Mouse (Mus musculus): Measurements from ENCODE around the gene Cct3. TPM values are rescaled to one million over a fixed set of nuclear protein-coding genes. Genes with fewer than 3 reads are reported as not detected.

Gene Cct3
- polyA plus RNA-seq, 1 experiment from 2014 or later = 488 TPM

DNA sequence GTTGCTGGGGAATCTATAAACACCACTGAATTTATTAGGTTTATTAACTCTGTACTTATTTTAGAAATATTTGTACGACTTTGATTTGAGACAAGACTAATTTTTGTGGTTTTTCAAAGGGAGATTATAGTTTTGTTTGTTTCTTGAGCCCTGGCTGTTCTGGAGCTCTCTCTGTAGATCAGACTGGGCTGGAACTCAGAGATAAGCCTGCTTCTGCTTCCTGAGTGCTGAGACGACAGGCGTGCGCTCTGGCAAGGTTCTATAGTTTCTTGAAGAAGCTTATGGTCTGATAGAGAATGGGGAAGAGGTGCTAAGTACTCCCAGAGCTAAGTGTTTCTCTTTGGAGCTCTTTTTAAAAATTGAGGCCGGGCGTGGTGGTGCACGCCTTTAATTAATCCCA, 41.4 kb downstream of the Cct3 start:
- peak overlapping the region; percentile 96 for H3K27ac ChIP-seq
- ATAC-seq = peak; percentile 61
- H3K9me3 ChIP-seq (replicated peaks) = no peaks in the 10 kb centered on the region
- H3K4me1 ChIP-seq = peaks cover 72% of the 10 kb centered on the region
- H3K27me3 ChIP-seq (replicated peaks) = no peaks in the 10 kb centered on the region; the same call in 1 of the 2 replicates
- H3K4me3 ChIP-seq = peak overlapping the region; percentile 80
- H3K9ac ChIP-seq = peak overlapping the region; percentile 89
- H3K4me2 ChIP-seq = peak overlapping the region; percentile 81
- WGBS (ENCODE audit: insufficient replicate concordance) = 22% methylated on average over 7 of the region's 7 CpGs
- peaks cover 32% of the 10 kb centered on the region for H3K36me3 ChIP-seq

- Histone ChIP-seq H3K36me3 (peaks cover 39% of the 10 kb centered on the region), H3K27me3 (replicated peaks) (no peaks in the 10 kb centered on the region), H3K27ac (peak overlapping the region; percentile 96), H3K4me2 (peak overlapping the region; percentile 81), H3K4me1 (peaks cover 65% of the 10 kb centered on the region), H3K9me3 (replicated peaks) (no peaks in the 10 kb centered on the region), H3K4me3 (peak overlapping the region; percentile 80), H3K9ac (peak overlapping the region; percentile 66)
- no peak for ATAC-seq
- 54% methylated on average over 3 of the region's 3 CpGs for WGBS (ENCODE audit: insufficient replicate concordance)
These were observed 42.1 kb downstream of the Cct3 start for GRCm38 (mm10) chr3:88339006-88339405.

GRCm38 (mm10) chr3:88350732-88351131, 53.8 kb downstream of the Cct3 start:
- H3K27me3 ChIP-seq (replicated peaks) = no peaks in the 10 kb centered on the region
- no peak overlapping the region for H3K9ac ChIP-seq
- WGBS (ENCODE audit: insufficient replicate concordance) = 88% methylated on average over 13 of the region's 13 CpGs
- H3K27ac ChIP-seq = no peak overlapping the region
- no peaks in the 10 kb centered on the region for H3K4me1 ChIP-seq
- no peak overlapping the region for H3K4me3 ChIP-seq
- no peaks in the 10 kb centered on the region for H3K9me3 ChIP-seq (replicated peaks)
- ATAC-seq = no peak
- H3K4me2 ChIP-seq = no peak overlapping the region
- H3K36me3 ChIP-seq = peaks cover 100% of the 10 kb centered on the region

GRCm38 (mm10) chr3:88352907-88353306, 56.0 kb downstream of the Cct3 start:
- Histone ChIP-seq H3K36me3 (peaks cover 100% of the 10 kb centered on the region), H3K4me3 (no peak overlapping the region), H3K4me2 (no peak overlapping the region), H3K9ac (no peak overlapping the region), H3K9me3 (replicated peaks) (no peaks in the 10 kb centered on the region), H3K4me1 (no peaks in the 10 kb centered on the region), H3K27ac (no peak overlapping the region), H3K27me3 (replicated peaks) (no peaks in the 10 kb centered on the region)
- no peak for ATAC-seq
- 92% methylated on average over 9 of the region's 9 CpGs for WGBS (ENCODE audit: insufficient replicate concordance)

DNA sequence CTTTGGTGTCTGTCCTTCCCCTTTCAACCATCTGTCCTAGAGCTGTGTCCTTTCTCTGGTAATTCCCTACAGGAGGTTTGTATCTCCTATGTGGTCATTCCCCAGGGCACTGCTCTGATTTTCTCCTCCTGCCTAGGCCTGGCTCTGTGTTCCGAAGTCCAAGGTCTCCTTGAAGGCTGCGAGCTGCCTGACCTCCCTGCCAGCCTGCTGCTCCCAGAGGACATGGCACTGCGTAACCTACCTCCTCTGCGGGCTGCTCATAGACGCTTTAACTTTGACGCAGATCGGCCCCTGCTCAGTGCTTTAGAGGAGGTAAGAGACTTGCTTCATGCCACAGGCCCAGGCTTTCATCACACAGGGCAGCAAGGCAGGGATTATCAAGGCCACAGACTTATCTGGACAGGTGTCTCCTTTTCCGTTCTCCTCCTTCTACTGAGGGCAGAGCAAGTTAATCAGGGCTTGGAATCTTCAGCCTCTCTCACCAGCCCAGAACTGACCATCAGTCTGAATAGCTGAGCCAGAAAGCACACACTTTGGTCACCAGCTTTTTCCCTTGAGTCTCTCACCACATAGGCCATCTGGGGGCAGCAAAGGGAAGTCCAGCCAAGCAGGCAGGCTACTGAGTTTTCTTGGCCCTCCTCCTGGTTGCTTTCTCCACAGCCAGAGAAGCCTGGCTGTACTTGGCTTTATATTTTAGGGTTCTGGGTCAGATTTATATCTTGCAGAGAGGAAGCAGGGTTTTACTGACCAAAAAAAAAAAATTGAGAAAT, 57.7 kb downstream of the Cct3 start:
- WGBS (ENCODE audit: insufficient replicate concordance) = 95% methylated on average over 8 of the region's 8 CpGs
- Histone ChIP-seq H3K9me3 (replicated peaks) (no peaks in the 10 kb centered on the region), H3K4me3 (no peak overlapping the region), H3K27me3 (replicated peaks) (no peaks in the 10 kb centered on the region), H3K36me3 (peaks cover 100% of the 10 kb centered on the region), H3K27ac (no peak overlapping the region), H3K4me2 (no peak overlapping the region), H3K9ac (no peak overlapping the region), H3K4me1 (0 out of 2 replicates have a peak, but pooled peaks cover 2% of the 10 kb centered on the region)
- no peak for ATAC-seq

DNA sequence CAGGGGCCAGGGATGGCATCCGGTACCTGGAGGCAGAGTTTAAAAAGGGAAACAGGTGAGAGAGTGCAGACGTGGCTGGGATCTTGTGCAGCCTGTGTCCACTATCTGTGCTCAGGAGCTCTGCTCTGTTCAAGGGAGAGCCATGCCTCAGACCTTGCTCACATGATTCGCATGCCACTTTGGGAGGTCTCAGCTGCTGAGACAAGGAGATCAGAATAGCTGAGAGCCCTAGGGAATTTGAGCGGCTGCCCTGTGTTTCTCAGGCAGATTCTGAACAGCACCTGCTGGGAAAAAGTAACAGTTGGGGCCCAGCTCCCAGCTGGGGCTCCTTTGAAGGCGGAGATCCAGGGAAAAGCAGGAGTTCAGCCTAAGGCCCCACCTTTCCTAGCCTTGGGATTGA, 62.7 kb downstream of the Cct3 start:
- no peak for ATAC-seq
- WGBS (ENCODE audit: insufficient replicate concordance) = 89% methylated on average over 5 of the region's 5 CpGs
- H3K4me1 ChIP-seq = peaks cover 52% of the 10 kb centered on the region

GRCm38 (mm10) chr3:88359989-88360388, 63.1 kb downstream of the Cct3 start:
- no peak overlapping the region for H3K4me3 ChIP-seq
- no peaks in the 10 kb centered on the region for H3K9me3 ChIP-seq (replicated peaks)
- H3K9ac ChIP-seq = no peak overlapping the region
- H3K4me2 ChIP-seq = no peak overlapping the region
- 78% methylated on average over 3 of the region's 3 CpGs for WGBS (ENCODE audit: insufficient replicate concordance)
- no peak for ATAC-seq
- peaks cover 77% of the 10 kb centered on the region for H3K36me3 ChIP-seq
- H3K27me3 ChIP-seq (replicated peaks) = peaks cover 4% of the 10 kb centered on the region
- peak overlapping the region; percentile 39; the same call in 1 of the 2 replicates for H3K27ac ChIP-seq
- peaks cover 56% of the 10 kb centered on the region for H3K4me1 ChIP-seq

More for the DNA sequence above, 62.7 kb downstream of the Cct3 start:
- H3K9me3 ChIP-seq (replicated peaks) = no peaks in the 10 kb centered on the region
- H3K27me3 ChIP-seq (replicated peaks) = peaks cover under 1% of the 10 kb centered on the region; the same call in 1 of the 2 replicates
- H3K36me3 ChIP-seq = peaks cover 81% of the 10 kb centered on the region
- peak overlapping the region; percentile 39 for H3K27ac ChIP-seq
- no peak overlapping the region for H3K4me2 ChIP-seq
- H3K9ac ChIP-seq = no peak overlapping the region
- no peak overlapping the region for H3K4me3 ChIP-seq

- 0 out of 2 replicates have a peak overlapping the region, but pooled peaks have one; percentile 14 for H3K9ac ChIP-seq
These were observed 64.2 kb downstream of the Cct3 start for GRCm38 (mm10) chr3:88361096-88361495.

GRCm38 (mm10) chr3:88361612-88362313, 64.8 kb downstream of the Cct3 start:
- no peak overlapping the region for H3K4me3 ChIP-seq
- H3K4me1 ChIP-seq = peaks cover 69% of the 10 kb centered on the region
- peaks cover 22% of the 10 kb centered on the region for H3K27me3 ChIP-seq (replicated peaks)
- H3K36me3 ChIP-seq = peaks cover 59% of the 10 kb centered on the region
- WGBS (ENCODE audit: insufficient replicate concordance) = 77% methylated on average over 2 of the region's 2 CpGs
- peak overlapping the region; percentile 91 for H3K27ac ChIP-seq
- H3K4me2 ChIP-seq = peak overlapping the region; percentile 74; the same call in 1 of the 2 replicates
- peak overlapping the region; percentile 42; the same call in 1 of the 2 replicates for H3K9ac ChIP-seq
- ATAC-seq = no peak
- no peaks in the 10 kb centered on the region for H3K9me3 ChIP-seq (replicated peaks)

More at GRCm38 (mm10) chr3:88361096-88361495, 64.2 kb downstream of the Cct3 start:
- Histone ChIP-seq H3K36me3 (peaks cover 66% of the 10 kb centered on the region), H3K4me2 (no peak overlapping the region), H3K9me3 (replicated peaks) (no peaks in the 10 kb centered on the region), H3K4me1 (peaks cover 67% of the 10 kb centered on the region), H3K27me3 (replicated peaks) (peaks cover 15% of the 10 kb centered on the region), H3K4me3 (no peak overlapping the region), H3K27ac (peak overlapping the region; percentile 91)
- no peak for ATAC-seq
- 49% methylated on average over 6 of the region's 6 CpGs for WGBS (ENCODE audit: insufficient replicate concordance)

DNA sequence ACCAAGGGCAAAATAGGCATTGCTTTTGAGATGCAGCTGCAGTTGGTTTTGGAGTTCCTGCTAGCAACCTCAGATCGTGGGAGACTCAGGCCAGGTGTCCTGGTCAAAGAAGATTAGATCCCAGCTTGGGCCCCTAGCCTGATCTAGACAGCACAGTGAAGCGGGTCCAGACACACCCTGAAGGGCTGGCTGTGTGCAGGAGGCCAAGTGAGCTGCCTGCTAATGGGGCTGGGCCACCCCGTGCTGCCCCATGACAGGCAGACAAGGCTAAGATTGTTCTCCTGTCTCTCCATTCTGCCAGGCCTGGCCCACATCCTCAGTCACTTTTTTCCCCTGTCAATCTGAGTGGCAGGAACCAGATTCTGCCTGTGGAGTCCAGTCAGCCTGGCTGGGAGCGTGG, 66.8 kb downstream of the Cct3 start:
- Histone ChIP-seq H3K4me3 (peak overlapping the region; percentile 50), H3K4me2 (peak overlapping the region; percentile 74), H3K9me3 (replicated peaks) (no peaks in the 10 kb centered on the region), H3K27ac (peak overlapping the region; percentile 91), H3K9ac (peak overlapping the region; percentile 61), H3K27me3 (replicated peaks) (peaks cover 31% of the 10 kb centered on the region), H3K36me3 (peaks cover 40% of the 10 kb centered on the region), H3K4me1 (peaks cover 76% of the 10 kb centered on the region)
- WGBS (ENCODE audit: insufficient replicate concordance) = 37% methylated on average over 4 of the region's 4 CpGs
- peak; percentile 93 for ATAC-seq

GRCm38 (mm10) chr3:88364337-88364736, 67.4 kb downstream of the Cct3 start, which contains the start of gene Paqr6:
Paqr6 (plus strand) TSS chr3:88364584.
- H3K27ac ChIP-seq = peak within 1 kb of the TSS; percentile 91
- peak within 1 kb of the TSS; percentile 74 for H3K4me2 ChIP-seq
- H3K9me3 ChIP-seq (replicated peaks) = no peaks in the 10 kb centered on the region
- H3K4me1 ChIP-seq = peaks cover 76% of the 10 kb centered on the region
- H3K36me3 ChIP-seq = peaks cover 33% of the 10 kb centered on the region
- H3K9ac ChIP-seq = peak within 1 kb of the TSS; percentile 61
- H3K27me3 ChIP-seq (replicated peaks) = peaks cover 31% of the 10 kb centered on the region
- 5% methylated on average over 16 of the region's 16 CpGs for WGBS (ENCODE audit: insufficient replicate concordance)
- peak; percentile 57; the same call in 1 of the 2 replicates for ATAC-seq
- peak within 1 kb of the TSS; percentile 50 for H3K4me3 ChIP-seq

Data from liver, embryonic 12.5 days (tissue).